Mouse (Mus musculus) forebrain, embryonic 16.5 days (tissue): ENCODE results near the gene Gng5. TPM values are rescaled to one million over a fixed set of nuclear protein-coding genes. Genes with fewer than 3 reads are reported as not detected.

Experiments used
- ATAC-seq: fragments of 200-750 bp; cut with Nextera tagmentation; 2 replicates; pipeline ENCODE4 v1.8.0; 2017; ENCODE audit warnings: mild to moderate bottlenecking, moderate library complexity
- H3K27ac ChIP-seq: fragments of 300-500 bp; sonication (generic); 2 replicates; pipeline ENCODE4 v1.5.1; 2014; ENCODE audit warnings: low read length, control low read depth
- H3K27me3 ChIP-seq: fragments of 300-500 bp; sonication (generic); replicated peaks from 2 replicates; pipeline ENCODE4 v1.6.1; 2014; ENCODE audit warnings: low read length; ENCODE audit not compliant: control insufficient read depth, insufficient read depth
- H3K36me3 ChIP-seq: fragments of 300-500 bp; sonication (generic); 2 replicates; pipeline ENCODE4 v1.6.1; 2014; ENCODE audit not compliant: control insufficient read depth, insufficient read depth
- H3K4me1 ChIP-seq: fragments of 300-500 bp; sonication (generic); replicated peaks from 2 replicates; pipeline ENCODE4 v1.6.1; 2014; ENCODE audit warnings: low read length; ENCODE audit not compliant: control insufficient read depth, insufficient read depth
- H3K4me2 ChIP-seq: fragments of 300-500 bp; sonication (generic); 2 replicates; pipeline ENCODE4 v1.6.1; 2014; ENCODE audit warnings: mild to moderate bottlenecking, low read length, control low read depth
- H3K4me3 ChIP-seq: fragments of 300-500 bp; sonication (generic); replicated peaks from 2 replicates; pipeline ENCODE4 v1.5.1; 2014; ENCODE audit warnings: mild to moderate bottlenecking, low read length, control low read depth
- H3K9ac ChIP-seq: fragments of 300-500 bp; sonication (generic); replicated peaks from 2 replicates; pipeline ENCODE4 v1.6.1; 2014; ENCODE audit warnings: low read depth, low read length, control low read depth
- H3K9me3 ChIP-seq: fragments of 300-500 bp; sonication (generic); 2 replicates; pipeline ENCODE4 v1.6.1; 2016; ENCODE audit warnings: low read length; ENCODE audit not compliant: control insufficient read depth
- WGBS: fragments of 180-500 bp; shearing (Covaris S2); extraction: QIAGEN DNeasy Blood & Tissue Kit; methylation state at CpG from one replicate; pipeline ENCODE4 v1.1.7; 2014; 5-methylcytosine and 5-hydroxymethylcytosine counted together
- polyA plus RNA-seq: library from polyadenylated mRNA; unstranded; fragments of >200 nt; fragmentation: Nextera tagmentation; extraction: Ambion mirVana; gene quantifications from 2 replicates; pipeline ENCODE4 v1.2.1, GENCODE M21; 2015

Gng5 gene
- polyA plus RNA-seq, 1 experiment from 2014 or later, result 318 TPM

- Histone ChIP-seq H3K9ac (peak overlapping the region; percentile 80), H3K4me3 (peak overlapping the region; percentile 94), H3K27me3 (no peaks in the 10 kb centered on the region), H3K4me1 (peaks cover 3% of the 10 kb centered on the region), H3K4me2 (peak overlapping the region; percentile 77), H3K36me3 (peaks cover 13% of the 10 kb centered on the region), H3K9me3 (no peaks in the 10 kb centered on the region), H3K27ac (peak overlapping the region; percentile 99)
- 14% methylated on average over 8 of the region's 8 CpGs for WGBS
- ATAC-seq, result 0 out of 2 replicates have a peak, but pooled peaks have one; percentile 2
Observed at GRCm38 (mm10) chr3:146521652-146522020, 22.0 kb downstream of the Gng5 start.

DNA sequence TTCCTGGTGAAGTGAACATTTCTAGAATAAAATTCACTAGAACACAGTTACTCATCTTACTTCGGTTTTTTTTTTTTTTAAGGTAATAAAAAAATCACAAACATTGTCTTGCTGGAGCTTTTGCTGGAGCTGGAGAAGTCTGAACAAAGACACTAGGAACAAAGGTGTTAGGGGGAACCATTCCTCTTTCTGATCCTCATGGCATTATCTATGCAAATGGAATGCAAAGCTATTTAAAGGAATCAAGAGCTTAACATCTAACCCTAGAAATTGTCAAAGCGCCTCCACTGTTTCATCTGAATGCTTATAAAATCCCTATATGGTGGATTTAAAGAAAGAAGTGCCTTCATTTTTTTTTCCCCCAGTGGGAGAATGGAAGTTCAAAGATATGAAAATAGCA, 28.7 kb downstream of the Gng5 start:
- no peak for ATAC-seq
- Histone ChIP-seq H3K9ac (no peak overlapping the region), H3K27ac (no peak overlapping the region), H3K27me3 (no peaks in the 10 kb centered on the region), H3K36me3 (no peaks in the 10 kb centered on the region), H3K4me3 (no peak overlapping the region), H3K4me1 (no peaks in the 10 kb centered on the region), H3K4me2 (no peak overlapping the region), H3K9me3 (no peaks in the 10 kb centered on the region)
- 33% methylated on average over 2 of the region's 2 CpGs for WGBS

DNA sequence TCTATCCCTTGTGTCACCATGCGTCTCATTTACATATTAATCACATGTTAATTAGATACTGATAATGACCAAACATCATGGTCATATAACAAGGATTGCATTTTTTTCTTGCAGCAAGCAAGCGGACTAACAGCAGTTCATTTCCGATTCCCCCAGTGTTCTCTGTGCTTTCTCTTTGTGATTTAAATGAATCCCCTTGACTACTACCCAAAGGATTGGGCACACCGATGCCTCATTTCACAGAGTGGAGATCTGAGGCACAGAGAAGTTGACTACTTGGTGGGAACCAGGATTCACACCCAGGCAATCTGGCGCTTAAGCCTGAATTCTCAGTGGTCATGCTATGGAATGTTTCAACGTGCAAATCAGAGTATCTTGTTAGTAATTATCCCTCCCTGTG, 35.4 kb downstream of the Gng5 start:
- no peak for ATAC-seq
- Histone ChIP-seq H3K4me3 (no peak overlapping the region), H3K4me2 (no peak overlapping the region), H3K27ac (no peak overlapping the region), H3K27me3 (no peaks in the 10 kb centered on the region), H3K9ac (no peak overlapping the region), H3K4me1 (no peaks in the 10 kb centered on the region), H3K9me3 (no peaks in the 10 kb centered on the region), H3K36me3 (no peaks in the 10 kb centered on the region)
- 46% methylated on average over 6 of the region's 6 CpGs for WGBS

DNA sequence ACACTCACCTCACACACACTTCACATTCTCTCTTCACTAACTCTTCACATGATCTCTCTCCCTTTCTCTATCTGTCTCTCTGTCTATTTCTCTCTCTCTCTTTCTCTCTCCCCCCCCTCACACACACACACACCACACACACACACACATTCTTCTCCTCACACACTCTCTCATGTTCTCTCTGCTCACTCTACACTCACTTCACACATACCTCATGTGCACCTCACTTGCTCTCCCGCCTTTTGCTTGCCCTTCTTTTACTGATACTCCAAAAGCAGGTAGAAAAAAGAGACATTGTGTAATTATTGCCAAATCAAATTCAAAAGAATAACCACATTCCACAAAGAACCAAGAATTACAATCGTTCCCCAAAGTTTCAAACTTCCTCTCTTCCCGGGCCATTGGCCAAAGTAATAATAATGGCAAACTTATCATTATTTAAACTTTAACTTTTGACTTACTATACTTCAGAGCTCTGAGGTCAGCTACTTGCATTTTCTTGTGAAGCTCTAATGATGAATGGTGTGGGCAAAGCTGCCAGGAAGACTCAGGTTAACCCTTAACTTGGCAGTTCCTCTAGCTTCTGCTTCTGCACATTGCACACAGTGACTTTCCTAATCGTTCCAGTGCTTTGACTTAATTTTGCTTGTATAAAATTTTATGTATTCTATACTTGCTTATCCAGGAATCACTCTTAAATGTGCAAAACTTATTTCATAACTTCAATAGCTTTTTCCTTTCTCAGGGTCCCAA, 41.1 kb downstream of the Gng5 start:
- no peak for ATAC-seq
- no peak overlapping the region for H3K9ac ChIP-seq
- no peak overlapping the region for H3K4me2 ChIP-seq
- whole genome bisulfite sequencing, result 83% methylated on average over 4 of the region's 4 CpGs
- no peak overlapping the region for H3K27ac ChIP-seq
- peaks cover 4% of the 10 kb centered on the region; the same call in 1 of the 2 replicates for H3K9me3 ChIP-seq
- H3K4me3 ChIP-seq, result no peak overlapping the region
- H3K36me3 ChIP-seq, result no peaks in the 10 kb centered on the region
- no peaks in the 10 kb centered on the region for H3K4me1 ChIP-seq
- no peaks in the 10 kb centered on the region for H3K27me3 ChIP-seq

DNA sequence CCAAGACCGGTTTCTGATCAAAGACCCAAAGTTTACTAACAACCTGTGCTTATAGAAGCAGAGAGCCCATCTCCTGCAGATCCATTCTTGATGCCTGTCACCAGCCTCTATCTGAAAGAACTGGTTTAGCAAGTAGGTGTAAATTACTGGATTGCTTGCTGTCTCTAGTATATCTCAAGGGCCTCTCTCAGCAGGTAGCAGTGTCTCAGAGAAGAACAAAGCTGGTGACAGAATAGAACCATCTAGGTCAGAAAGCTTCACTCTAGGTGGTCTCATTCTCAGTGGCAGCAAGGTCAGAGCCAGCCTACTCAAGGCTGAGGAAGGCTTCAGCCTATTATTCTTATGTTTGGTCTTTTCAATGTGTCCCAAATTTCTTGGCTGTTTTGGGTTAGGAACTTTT, 44.0 kb downstream of the Gng5 start:
- 41% methylated on average over 1 of the region's 1 CpGs for WGBS
- ATAC-seq, result no peak

GRCm38 (mm10) chr3:146554816-146555215, 55.2 kb downstream of the Gng5 start:
- no peak overlapping the region for H3K9ac ChIP-seq
- no peak for ATAC-seq
- H3K27ac ChIP-seq, result no peak overlapping the region
- no peak overlapping the region for H3K4me2 ChIP-seq
- H3K9me3 ChIP-seq, result no peaks in the 10 kb centered on the region
- H3K4me3 ChIP-seq, result no peak overlapping the region
- H3K4me1 ChIP-seq, result no peaks in the 10 kb centered on the region
- WGBS, result 62% methylated on average over 7 of the region's 7 CpGs
- no peaks in the 10 kb centered on the region for H3K27me3 ChIP-seq
- H3K36me3 ChIP-seq, result no peaks in the 10 kb centered on the region

More for the DNA sequence above, 44.0 kb downstream of the Gng5 start:
- H3K4me2 ChIP-seq, result no peak overlapping the region
- H3K9ac ChIP-seq, result no peak overlapping the region
- H3K27me3 ChIP-seq, result no peaks in the 10 kb centered on the region
- H3K36me3 ChIP-seq, result no peaks in the 10 kb centered on the region
- no peak overlapping the region for H3K4me3 ChIP-seq
- no peaks in the 10 kb centered on the region for H3K4me1 ChIP-seq
- H3K9me3 ChIP-seq, result peaks cover 4% of the 10 kb centered on the region; the same call in 1 of the 2 replicates
- no peak overlapping the region for H3K27ac ChIP-seq

Other genes with a start within 250 kb of the Gng5 start
- 22.5 and 26.1 TPM in 2 replicates for gene Ssx2ip, start 95.2 kb upstream of the Gng5 start, polyA plus RNA-seq
- 4.0 and 4.2 TPM in 2 replicates for gene Ctbs, start 50.0 kb upstream of the Gng5 start, polyA plus RNA-seq
- gene Spata1, start 54 bp upstream of the Gng5 start, polyA plus RNA-seq, result 4.0 and 7.4 TPM in 2 replicates
- 47.0 and 58.0 TPM in 2 replicates for gene Rpf1, start 21.6 kb downstream of the Gng5 start, polyA plus RNA-seq
- not detected in 2 replicates for gene Uox, start 70.6 kb downstream of the Gng5 start, polyA plus RNA-seq
- gene Dnase2b, start 115.8 kb downstream of the Gng5 start, polyA plus RNA-seq, result not detected in 2 replicates
- not detected in 2 replicates for gene 4930503B20Rik, start 151.5 kb downstream of the Gng5 start, polyA plus RNA-seq
- 0.63 and 0.83 TPM in 2 replicates for gene Samd13, start 185.8 kb downstream of the Gng5 start, polyA plus RNA-seq